Mouse (Mus musculus) hindlimb bud, embryonic 11.5 days (tissue): Measurements from ENCODE around the gene Mdm1.

ENCODE experiments used
- DNase-seq: peaks from one replicate; pipeline ENCODE4 v3.0.0-alpha.2; 2012; ENCODE audit warnings: low read depth, low spot score; ENCODE audit errors: extremely low spot score

Gene Mdm1

DNA sequence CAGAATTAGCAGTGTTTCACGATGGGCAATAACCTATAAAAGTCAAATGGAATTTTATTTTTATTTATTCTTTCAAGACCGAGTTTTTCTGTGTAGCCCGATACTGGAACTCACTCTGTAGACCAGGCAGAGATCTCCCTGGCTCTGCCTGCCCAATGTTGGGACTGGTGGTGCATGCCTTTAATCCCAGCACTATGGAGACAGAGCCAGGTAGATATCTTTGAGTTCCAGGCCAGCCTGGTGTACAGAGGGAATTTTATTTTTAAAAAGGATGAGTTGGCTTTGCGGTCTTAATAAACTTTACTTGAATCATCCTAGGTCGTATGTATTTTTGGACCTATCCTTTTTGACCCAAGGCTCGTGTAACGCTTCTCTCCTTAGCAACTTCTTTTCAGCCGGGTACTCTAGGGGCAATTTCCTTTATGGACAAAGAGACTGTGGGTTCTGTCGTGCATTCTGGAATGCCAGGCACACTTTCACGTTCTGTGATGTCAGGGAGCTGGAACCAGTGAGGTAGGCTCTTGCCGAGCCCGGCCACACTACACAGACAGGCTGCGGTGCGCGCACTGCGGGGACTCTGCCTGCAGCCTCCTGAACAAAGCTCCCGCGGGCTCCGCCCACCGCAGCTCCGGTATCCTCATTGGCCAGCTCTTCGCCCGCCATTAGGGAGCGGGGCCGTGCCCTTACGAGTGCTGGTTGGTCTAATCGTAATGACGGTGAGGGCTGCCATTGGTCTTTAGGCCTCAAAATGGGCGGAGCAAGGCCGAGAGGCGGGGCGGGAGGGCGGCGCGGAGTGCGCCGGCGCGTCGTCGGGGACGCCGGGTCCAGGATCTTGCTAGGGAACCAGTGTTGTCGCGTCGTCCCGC lies at the start of gene Mdm1:
Gene Mdm1 (plus strand): TSS at position 794 of the 866 bp plus-strand sequence.
- peak; percentile 91 for DNase-seq

DNA sequence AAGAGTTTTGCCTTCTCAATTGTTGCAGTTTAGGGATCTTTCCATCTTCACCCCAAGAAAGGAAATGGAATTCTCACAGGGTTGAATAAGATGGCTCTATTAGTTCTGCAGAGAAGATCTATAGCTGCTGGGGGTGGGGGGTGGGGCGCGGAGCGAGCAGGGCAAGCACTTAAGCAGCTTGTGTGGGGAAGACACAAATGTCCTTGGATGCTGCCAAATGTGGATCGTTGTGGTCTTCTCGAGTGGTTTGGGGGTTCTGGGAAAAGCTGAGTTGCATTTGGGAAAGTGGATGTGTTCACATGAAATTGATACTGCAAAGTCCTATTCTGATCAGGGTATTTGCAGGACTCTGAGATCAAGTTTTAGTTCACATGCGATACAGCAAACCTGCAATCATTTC lies 48.9 kb upstream of the Mdm1 start:
- DNase-seq, result no peak

DNA sequence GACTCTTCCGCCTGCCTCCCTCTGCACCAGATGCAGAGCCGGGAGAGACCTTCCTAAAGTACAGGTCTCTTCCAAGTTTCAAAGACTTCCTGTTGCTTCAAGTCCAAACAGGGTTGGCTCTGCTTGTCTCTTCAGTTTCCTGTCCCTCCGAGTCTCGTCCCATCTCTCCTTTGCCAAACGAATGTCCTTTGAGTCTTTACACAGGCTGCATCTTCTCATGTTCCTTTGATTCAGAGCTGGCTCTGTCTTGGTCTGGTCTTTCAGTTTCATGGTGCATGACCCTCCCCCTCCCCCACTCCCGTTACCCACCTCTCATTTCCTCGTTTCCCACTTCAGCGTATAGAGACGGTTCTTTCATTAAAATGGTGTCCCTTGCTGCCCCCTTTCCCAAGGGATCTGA lies 47.9 kb upstream of the Mdm1 start:
- DNase-seq, result no peak

DNA sequence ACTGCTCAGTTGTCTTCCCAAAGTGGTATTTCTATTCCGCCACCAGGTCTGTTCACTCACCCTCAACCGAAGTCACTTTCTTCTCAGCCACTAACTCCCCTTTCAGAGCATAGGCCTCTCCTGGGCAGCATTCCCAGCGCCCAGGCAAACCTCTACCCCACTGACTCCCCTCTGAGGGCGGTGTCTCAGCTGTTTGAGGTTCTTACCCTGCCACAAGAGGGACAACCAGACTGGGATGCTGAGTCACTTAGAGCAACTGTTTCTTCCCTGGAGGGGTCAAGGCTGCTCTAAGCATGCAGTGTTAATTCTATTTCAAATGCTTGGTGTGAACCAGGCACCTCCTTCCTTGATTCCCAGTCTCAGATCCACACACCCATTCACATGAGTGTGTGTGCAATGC lies 46.8 kb upstream of the Mdm1 start:
- DNase-seq, result no peak

DNA sequence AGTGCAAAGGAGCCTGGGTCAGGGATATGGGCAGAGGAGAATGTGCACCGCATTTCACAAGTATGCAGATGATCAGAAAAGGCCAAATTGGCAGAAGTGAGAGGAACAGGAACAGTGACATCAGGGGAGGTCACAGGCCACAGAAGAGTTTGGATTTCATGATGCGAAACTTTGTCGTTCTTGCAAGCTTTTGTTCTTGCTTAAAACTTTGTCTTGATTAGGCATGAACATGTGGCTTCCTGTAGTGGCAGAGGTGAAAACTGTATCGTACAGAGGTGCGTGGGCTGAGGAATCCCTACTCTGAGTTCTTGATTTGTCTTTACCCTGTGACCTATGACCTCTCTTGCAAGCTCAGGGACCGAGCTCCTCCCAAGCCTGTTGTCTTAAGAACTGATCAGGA lies 45.4 kb upstream of the Mdm1 start:
- DNase-seq, result no peak

DNA sequence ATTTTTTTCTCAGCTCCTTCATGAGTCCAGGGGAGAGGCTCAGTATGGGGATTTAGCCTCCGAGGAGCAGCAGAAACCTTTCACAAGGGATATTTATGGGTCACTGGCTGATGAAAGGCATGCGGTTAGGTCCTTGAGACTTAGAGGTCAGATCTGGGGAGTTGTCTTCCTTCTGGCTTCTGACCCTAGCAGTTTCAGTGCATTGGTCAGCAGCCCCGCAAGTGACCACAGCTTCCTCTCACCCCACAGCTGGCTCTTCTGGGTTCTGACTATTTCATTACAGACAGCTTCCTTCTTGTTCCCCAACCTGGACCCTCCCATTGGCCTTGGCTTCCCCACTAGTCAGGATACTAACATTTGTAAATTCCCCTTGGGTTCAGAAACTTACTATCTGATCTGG lies 43.7 kb upstream of the Mdm1 start:
- no peak for DNase-seq

DNA sequence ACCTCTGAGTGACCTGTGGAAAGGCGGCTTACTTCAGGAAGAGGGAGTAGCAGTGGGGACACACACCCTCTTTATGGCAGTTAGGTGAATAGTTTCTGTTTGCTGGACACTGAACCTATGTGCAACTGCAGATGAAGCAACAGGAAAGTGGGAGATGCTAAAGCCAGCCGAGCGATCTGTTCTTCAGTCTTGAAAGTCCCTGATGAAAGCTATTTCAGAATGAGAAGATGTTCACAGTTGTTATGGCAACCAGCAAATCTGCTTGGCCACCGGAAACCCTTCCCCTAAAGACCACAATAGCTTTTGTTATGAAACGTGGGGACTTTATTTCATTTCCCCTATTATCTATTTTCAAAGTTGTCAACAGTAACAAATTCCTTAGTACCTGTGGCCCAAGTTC lies 41.0 kb upstream of the Mdm1 start:
- DNase-seq, result no peak

DNA sequence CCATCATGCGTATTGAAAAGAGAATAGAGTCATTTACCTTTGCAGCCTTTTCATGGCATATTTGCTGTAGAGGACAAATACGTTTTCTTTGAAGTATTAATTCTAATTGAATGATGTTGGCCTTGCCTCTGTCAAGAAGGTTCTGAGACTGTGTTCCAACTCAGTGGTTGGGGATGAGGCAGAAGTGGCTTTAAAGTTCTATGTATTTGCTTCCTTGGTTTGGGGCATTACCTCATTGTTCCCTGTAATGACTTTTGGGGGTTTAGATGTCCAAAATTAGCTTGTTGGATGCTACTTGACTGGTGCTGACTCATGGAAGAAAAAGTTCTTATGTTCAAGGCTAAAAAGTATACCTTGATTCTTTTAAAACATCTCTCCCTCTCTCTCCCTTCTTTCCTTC lies 40.6 kb upstream of the Mdm1 start:
- DNase-seq, result no peak

DNA sequence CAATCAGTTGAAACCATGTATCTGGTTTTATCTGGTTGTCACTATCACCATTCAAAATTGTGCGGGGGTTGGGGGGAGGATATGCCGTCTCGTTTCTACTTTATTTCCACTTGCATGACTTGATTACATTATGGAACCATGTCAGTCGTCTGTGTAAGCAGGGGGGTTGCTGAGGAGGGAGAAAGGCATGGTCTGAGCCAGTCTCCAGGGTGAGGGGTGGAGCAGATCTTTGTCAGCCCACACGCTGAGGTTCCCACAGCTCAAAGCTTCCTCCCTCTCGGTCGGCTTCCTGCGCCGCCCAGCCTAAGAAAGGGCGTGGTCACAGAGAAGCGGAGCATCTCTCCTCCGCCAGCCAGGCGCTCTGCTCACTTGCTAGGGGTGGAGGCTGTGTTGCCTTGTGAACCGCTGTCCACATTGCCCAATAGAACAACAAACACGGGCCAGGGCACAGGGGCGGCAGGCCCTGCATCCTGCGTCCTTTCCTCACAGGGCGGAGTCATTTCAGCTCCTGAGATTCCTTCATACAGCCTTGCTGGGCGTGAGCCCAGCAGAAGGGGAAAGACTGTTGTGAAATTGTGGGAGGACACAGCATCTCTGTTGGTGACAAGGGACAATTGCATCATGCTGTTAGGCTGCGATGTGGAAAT lies 38.5 kb upstream of the Mdm1 start:
- DNase-seq, result peak; percentile 35

DNA sequence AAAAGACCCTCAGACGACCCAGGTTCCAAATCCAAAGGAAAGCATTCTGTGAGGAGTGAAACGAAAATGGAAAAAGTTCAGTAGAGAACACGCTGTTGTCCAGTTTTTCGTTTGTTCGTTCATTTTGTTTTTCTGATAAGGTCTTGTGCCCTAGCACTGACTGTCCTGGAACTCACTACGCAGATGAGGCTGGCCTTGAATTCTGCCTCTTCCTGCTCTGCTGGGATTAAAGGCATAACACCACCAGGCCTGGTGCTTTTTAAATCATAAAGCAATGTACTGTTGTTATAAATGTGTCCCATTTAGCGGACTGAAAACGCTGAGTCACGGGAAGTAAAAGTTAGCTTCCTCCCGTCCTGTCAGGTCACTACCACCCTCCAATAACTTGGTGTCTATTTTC lies 37.7 kb upstream of the Mdm1 start:
- DNase-seq, result no peak

DNA sequence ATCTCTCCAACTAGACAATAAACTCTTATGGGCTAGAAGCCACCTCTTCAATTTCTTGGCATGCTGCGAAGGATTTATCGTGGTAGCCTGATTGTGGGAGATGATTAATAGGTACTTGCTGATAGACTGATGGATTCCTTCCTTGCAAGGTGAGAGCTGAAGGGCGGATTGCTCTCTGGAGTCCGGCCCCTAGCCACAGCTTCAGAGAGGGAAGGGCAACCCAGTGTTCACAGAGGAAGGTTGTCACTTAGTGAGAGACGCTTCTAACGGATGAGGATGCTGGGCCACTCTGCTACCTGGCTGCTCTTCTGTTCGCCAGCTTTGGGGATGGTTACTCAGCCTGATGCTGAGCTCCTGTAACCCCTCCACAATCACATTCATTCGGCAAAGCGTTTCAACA lies 34.6 kb upstream of the Mdm1 start:
- DNase-seq, result no peak

DNA sequence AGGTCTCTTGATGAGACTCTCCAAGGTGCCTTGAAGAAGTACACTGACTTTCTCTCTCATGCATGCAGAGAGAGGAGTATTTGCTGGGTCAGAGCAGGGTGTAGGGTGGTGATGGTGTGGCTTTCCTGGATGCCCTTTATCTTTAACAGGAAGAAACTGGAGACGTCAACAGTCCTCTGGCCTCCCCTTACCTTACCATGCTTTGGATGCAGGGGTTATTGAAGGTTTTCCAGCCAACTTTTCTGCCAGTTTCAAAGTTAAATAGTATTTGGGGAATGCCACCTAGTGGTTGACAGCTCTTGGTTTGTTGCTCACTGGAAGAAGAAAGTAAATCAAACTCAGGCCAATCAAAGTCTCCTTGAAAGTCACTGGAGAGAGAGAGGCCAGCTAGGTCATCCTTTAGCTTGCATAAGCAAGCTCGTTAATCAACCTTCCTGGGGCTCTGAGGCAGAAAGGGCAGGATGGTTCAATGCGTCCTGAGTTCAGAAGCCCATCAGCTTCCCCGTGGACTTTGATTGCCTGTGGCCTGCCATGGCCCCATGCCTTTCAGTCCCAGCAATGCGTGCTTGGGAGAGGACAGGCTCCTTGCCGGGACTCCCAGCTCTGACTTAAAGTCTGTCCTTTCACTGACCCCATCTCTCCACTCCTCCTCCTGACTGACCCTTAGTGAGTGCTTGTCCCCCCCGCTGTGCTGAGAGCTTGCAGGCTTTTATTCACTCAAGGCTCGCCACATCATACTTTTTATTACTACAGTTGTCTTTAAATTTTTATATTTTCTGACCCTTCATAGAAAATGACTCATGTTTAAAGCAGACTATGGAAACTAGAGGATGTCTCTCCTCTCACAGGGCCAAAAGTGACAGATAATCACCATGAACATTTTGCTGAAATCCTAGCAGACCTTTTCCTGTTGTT lies 31.3 kb upstream of the Mdm1 start:
- DNase-seq, result peak; percentile 44

DNA sequence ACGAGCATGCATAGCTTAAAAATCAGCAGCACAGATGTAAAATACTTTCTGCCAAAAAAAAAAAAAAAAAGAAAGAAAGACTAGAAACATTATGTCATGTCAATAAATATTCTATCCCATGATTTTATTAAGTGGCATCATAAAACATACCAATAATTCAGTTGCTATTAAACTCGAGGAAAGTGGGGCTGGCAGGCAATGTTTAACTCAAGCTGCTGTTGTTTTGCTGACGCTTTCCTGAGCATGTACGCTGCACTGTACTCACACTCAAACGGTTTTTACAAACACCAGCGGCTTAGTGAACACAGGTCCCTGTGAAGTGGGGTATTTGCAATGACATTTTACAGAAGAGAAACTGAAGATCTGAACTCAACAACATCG lies 30.7 kb upstream of the Mdm1 start:
- DNase-seq, result no peak

DNA sequence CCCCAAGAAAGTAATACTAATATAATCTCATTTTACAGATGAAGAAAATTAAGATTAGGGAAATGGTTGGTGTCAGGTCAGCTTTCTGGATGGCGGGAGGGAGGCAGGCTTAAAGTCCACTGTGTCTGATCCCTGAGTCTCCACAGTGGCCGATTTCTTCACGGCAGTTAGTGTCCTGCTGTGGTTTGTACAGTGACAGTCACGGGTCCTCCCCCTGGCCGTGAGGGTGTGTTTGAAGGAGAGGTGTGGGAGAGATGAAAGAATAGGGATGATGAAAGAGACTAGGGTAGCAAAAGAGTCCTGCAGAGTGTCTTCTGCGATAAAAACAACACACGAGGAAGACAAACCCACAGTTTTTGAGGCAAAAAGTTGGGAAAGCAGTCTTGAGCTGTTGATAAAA lies 30.0 kb upstream of the Mdm1 start:
- no peak for DNase-seq

DNA sequence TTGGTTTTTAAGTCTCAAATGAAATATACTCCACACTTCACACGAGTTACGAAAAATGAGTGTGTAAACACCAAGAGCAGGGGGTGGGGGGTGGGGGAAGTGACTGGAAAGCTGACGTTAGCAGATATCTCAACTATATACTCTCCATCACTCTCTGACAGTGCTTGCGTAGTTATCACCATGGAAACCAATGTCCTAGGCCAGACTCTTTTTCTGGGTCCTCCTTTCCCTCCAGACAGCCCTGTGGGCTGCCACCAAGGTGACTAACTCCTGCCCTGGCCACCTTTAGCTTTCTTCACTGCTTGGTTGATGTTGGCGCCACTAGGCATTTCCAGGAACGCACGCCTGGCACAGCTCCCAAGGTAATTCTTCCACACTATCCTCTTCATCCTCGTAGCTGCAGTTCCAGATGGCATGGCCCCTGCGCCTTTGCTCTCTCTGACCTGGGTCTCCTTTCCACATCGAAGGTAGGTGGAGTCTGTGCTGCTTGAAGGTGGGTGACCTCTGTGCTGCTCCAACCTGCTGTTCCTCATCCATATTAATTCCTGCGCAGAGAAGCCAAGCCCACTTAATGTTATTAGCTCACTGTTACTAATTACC lies 29.2 kb upstream of the Mdm1 start:
- no peak for DNase-seq

DNA sequence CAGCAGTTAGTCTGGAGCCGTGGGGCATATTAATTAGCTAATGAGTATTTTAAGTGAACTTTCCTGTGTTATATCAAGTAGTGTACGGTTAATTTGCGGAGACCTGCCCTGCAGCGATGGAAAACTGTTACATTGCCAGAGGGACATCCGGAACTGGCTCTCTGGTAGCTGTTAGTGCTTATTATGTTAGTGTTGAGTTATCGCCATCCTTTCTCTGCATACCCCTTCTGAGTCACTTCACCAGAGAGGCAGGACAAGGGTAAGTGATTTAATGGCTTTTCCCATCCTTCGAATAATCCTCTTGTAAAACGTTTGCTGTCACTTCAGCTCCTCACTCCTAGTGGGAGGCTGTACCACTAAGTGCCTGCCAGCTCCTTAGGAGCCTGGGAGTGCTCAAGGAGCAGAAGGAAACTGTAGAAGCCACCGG lies 28.3 kb upstream of the Mdm1 start:
- DNase-seq, result no peak

DNA sequence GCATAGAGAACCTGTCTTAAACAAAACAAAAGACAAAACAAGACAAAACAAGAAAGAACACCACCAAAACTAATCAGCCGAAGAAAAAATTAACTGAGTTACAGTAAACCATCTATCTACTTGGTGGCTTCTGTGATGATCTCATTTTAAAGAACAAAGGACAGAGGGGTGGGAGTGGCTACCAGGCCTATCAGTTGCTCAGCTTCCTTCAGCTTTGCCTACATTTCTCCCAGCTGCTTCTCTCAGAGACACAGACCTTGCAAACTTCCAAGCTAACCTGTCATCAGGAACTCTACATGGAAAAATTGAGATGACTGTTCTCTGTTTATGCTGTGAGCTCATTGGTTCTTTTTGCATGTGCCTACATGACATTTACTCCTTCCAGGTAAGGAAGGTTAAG lies 27.3 kb upstream of the Mdm1 start:
- no peak for DNase-seq

DNA sequence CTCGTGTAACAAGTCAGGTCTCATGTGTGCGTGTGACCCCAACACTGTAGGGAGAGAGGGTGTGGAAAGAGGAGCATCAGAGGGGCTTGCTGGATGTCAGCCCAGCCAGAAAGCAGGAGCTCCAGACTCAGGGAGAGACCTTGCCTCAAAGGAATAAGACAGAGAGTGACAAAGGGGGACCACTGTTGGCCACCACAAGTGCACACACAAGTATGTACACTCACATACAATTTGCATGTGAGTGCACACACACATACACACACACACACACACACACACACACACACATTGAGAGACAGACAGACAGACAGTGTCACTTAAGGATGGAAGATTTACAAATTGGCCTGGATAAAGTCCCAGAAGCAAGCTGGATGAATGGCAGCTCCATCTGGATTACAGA lies 25.2 kb upstream of the Mdm1 start:
- no peak for DNase-seq

DNA sequence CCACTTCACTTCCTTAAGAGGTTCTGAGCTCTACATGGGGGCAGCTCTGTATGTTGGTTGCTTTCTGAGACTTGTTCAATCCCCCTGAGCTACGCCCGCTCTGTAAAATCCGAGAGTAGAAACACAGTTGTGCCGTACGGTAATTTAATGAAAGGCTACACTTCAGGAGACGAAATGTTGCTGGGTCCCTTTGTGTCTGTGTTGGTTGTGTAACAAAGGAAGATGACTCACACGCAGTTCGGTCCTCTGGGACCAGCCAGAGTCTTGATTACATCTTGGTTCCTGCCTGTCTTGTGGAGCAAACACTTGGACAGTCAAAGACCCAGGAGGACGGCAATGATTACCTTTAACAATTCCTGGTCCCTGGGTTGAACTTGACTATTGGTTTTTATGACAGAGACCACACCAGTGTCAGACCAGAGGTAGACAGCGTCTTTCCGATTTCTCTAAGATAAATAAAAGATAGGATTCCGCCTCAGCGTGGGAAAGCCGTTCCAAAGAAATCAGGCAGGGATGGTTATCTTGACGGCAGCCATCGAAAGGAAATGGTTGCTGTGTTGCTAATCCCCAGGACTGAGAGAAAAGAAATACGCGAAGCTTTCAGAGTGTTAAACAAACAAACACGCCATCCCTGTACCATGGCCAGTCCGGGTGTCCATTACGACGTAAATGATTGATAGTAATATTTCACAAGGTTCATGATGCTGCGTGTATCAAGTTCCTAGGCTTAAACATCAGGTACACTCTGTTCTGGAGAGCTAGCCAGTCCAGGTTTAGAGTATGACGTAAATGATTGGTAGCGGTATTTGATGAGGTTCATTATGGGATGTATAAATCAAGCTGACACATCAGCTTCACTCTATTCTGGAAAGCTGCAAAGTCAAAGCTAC lies 20.3 kb upstream of the Mdm1 start:
- DNase-seq, result no peak

DNA sequence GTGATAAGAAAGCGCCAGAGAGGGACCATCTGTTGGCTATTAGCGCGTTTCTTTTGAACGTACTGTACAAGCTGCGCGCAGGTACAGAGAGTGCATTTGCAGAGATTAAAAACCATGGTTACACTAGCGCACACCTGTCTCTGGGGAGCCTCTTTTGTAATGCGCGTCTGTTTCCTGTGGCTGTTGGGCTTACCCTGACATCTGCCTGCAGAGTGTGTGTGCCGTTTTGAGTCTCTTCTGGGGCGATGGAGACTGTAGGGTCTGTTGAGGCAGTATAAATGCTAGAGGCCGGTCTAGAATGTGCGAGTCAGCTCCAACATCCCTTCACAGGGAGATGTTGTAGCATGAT lies 19.7 kb upstream of the Mdm1 start:
- DNase-seq, result no peak
